Mouse (Mus musculus): ENCODE measurements at regions not wholly inside any gene's neighbourhood (a gene's known extent, or its start where the extent isn't known, plus 50 kb on each side); places are given as distances from the start of the nearest gene placed in this dataset.
"Not testable (repeated sequence)": the region's sequence is repeated elsewhere in the genome, so short reads cannot be mapped to it uniquely, and the experiment has no call there.

DNA sequence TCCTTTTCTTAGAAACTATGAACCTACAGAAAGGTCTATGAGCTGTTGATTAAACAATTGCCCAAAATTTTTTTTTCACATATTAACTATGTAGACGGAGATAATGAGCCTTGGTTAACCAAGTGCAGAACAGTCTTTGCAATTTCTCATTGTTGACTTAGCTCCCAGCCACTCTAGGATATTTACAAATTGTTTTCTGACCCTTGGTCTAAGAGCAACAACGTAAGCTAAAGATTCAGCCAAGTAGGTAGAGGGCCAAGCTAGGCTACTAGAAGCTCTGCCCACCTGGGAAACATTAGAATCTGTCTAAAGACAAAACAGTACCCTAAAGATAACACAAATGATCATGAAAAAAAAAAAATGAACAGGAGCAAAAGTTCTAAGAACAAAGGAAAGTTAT, 67.5 kb upstream of the Map9 start:
- Histone ChIP-seq H3K4me3 (no peak overlapping the region), H3K27ac (no peak overlapping the region), H3K4me1 (replicated peaks) (no peaks in the 10 kb centered on the region), H3K9me3 (no peaks in the 10 kb centered on the region), H3K36me3 (no peaks in the 10 kb centered on the region), H3K27me3 (ENCODE audit: insufficient read depth, poor library complexity, severe bottlenecking) (no peaks in the 10 kb centered on the region)
- DNase-seq (ENCODE audit: low spot score), result no peak
- 83% methylated on average over 2 of the region's 2 CpGs for WGBS

DNA sequence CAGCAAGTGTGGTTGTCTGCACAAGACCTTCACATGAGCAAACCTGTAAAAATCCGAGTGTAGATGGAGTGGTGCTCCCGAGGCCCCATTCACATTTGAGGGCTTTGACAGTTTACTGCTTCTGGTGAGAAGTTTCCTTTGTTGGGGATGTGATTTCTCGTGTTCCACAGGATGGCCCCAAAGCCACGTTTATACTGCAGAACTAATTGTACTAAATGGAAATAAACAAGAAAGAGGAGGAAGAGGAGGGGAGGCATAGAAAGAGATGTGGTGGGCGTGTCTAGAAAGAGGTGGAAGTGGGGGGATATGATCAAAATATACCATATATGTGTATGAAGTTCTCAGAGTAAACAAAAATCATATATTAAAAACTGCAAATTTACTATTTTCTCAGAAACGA, 68.8 kb upstream of the Map9 start:
- H3K4me1 ChIP-seq (replicated peaks), result no peaks in the 10 kb centered on the region
- H3K27me3 ChIP-seq (ENCODE audit: insufficient read depth, poor library complexity, severe bottlenecking), result no peaks in the 10 kb centered on the region
- WGBS, result 80% methylated on average over 6 of the region's 6 CpGs
- H3K27ac ChIP-seq, result no peak overlapping the region
- no peak for DNase-seq (ENCODE audit: low spot score)
- H3K4me3 ChIP-seq, result no peak overlapping the region
- no peaks in the 10 kb centered on the region for H3K36me3 ChIP-seq
- no peaks in the 10 kb centered on the region for H3K9me3 ChIP-seq

DNA sequence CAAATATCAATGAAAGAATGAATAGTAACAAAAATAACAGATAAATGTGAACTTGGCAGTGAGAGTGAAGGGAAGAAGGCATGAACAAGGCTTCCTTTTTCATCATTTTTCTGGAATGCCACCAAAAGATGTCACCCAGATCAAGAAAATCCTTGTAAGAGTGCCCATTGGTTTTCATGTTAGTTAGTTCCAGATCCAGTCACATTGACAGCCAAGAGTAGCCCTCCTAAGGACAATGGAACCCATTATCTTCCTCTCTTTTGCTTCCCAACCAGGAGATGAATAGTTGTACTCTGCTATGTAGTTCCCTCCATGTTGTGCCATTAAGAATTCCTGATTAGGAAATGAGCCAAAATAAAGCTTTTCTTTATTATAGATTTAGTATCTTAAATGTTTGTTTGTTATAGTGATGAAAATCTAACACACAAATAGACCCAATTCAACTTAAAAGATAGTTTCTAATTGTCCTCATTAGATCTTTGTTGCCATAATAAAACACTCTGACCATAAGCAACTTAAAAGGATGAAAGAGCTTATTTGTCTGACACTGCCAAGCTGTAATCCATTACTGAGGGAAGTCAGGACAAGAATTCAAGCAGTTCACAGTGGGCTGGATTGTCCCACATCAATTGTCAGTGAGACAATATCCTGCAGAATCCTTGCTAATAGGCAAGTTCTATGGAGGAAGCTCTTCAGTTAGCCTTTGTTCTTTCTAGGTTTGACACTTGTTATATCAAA, 80.7 kb upstream of the Map9 start:
- Histone ChIP-seq H3K4me1 (replicated peaks) (peaks cover 11% of the 10 kb centered on the region), H3K27me3 (ENCODE audit: insufficient read depth, poor library complexity, severe bottlenecking) (no peaks in the 10 kb centered on the region), H3K36me3 (no peaks in the 10 kb centered on the region), H3K27ac (no peak overlapping the region), H3K4me3 (no peak overlapping the region), H3K9me3 (no peaks in the 10 kb centered on the region)
- no peak for DNase-seq (ENCODE audit: low spot score)

DNA sequence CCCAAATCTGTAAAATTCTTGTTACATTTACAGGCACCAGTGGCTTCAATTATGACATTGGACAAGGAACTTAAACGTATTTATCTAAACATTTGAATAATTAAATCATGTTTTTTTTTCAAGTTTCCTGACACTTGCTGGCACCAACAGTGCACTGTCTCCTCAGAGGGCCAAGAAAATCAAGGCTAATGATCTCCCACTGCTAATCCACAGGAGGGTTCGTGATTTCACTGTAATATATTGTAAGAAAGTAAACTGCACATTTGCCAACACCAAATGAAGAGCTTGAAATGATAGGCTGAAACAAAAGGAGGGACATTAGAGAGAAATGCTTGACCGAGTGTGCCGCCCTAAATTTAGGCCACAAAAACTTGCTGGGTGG, 82.0 kb upstream of the Map9 start:
- 82% methylated on average over 4 of the region's 4 CpGs for WGBS
- no peak overlapping the region for H3K27ac ChIP-seq
- DNase-seq (ENCODE audit: low spot score), result no peak

DNA sequence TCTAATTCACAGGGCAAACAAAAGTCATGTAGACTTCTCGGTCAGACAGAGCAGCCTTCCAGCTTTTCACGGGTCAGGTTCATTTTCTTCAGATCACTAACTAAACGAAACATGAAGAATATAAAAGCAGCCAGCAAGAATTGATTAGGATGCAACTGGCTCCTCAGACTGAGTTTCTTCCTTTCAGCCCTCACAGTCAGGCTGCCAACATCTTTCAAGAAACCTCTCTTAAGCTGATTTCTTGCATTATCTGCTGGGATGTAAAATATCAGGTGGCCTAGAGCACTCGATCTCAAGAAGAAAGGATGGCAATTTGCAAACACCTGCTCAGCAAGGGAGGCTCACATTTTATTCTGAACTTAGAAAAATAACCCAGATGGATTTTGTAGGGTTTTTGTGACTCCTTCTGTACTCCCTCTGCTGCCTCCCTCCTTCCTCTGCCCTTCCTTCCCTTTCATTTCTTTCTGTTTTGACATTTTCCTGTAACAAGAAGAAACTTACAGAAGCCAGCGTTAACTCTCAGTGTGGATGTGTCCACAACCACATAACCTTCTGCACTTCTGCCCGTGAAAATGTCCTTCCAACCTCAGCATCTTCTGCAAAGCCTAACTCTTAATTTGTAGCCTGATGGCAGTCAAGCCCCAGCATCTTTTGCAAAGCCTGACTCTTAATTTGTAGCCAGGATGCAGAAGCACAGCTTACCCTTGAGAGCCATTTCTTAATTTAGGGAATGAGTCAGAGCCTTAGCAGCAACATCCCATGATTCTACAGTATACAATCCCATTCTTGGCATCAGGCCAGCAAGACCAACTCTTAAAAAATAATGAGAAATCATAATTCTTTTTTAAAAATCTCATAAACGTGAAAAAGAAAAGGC, 82.7 kb upstream of the Map9 start:
- WGBS, result 61% methylated on average over 7 of the region's 7 CpGs
- no peak overlapping the region for H3K27ac ChIP-seq
- DNase-seq (ENCODE audit: low spot score), result no peak

More for the DNA sequence above, 82.0 kb upstream of the Map9 start:
- no peak overlapping the region for H3K4me3 ChIP-seq
- no peaks in the 10 kb centered on the region for H3K27me3 ChIP-seq (ENCODE audit: insufficient read depth, poor library complexity, severe bottlenecking)
- peaks cover 11% of the 10 kb centered on the region for H3K4me1 ChIP-seq (replicated peaks)
- no peaks in the 10 kb centered on the region for H3K9me3 ChIP-seq
- H3K36me3 ChIP-seq, result no peaks in the 10 kb centered on the region

DNA sequence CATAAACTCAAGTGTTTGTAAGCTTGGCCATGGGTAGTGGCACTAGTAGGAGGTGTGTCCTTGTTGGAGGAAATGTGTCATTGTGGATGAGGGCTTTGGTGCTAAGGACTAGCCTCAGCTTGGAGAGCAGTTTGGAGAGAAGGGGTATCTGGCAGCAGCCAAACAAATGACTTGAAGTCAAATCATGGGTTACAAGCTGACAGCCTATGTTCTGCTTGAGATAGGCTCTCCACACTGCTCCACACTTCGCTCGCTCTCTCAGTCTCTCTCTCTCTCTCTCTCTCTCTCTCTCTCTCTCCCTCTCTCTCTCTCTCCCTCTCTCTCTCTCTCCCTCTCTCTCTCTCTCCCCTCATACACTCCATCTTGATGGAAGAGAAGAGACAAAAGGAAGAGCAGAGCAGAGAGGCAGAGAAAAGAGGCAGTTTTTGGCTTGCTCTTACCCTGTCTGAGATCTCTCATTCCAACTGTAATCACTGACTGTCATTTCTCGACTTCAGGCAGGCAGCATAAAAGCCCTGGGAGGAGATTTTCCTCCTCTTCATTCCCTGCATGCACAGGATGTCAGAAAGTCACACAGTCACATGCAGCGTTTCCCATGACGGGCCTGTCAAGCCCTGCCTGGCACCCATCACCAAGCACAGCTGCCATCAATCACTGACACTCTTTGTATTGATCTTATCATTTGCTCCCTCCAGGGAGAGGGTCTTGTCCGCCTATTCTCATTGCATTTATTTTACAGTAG, 83.5 kb upstream of the Map9 start:
- H3K4me1 ChIP-seq (replicated peaks), result peaks cover 11% of the 10 kb centered on the region
- H3K36me3 ChIP-seq, result no peaks in the 10 kb centered on the region
- no peaks in the 10 kb centered on the region for H3K9me3 ChIP-seq
- WGBS, result 48% methylated on average over 6 of the region's 6 CpGs
- H3K4me3 ChIP-seq, result no peak overlapping the region
- DNase-seq (ENCODE audit: low spot score), result peak; percentile 16
- no peak overlapping the region for H3K27ac ChIP-seq
- no peaks in the 10 kb centered on the region for H3K27me3 ChIP-seq (ENCODE audit: insufficient read depth, poor library complexity, severe bottlenecking)

More for the DNA sequence above, 82.7 kb upstream of the Map9 start:
- no peaks in the 10 kb centered on the region for H3K36me3 ChIP-seq
- no peaks in the 10 kb centered on the region for H3K9me3 ChIP-seq
- H3K27me3 ChIP-seq (ENCODE audit: insufficient read depth, poor library complexity, severe bottlenecking), result no peaks in the 10 kb centered on the region
- peaks cover 11% of the 10 kb centered on the region for H3K4me1 ChIP-seq (replicated peaks)
- H3K4me3 ChIP-seq, result no peak overlapping the region

DNA sequence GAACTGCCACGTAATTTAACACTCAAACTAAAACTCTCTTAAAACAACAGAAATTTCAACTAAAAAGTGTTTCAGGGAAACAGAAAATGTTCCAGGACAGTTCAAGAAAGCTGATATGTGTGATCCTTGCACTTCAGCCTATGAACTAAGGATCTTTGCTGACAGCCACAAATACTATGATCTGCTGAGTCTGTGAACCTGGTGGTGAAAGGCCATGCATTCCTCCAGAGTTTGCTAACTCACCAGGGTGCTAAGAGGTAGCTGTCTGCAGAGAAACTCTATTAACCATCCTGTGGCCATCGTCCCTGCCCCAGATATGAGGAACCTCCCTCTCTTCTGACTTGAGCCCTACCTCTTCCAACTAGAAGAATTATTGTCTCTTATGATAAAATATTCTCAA, 84.3 kb upstream of the Map9 start:
- WGBS, result 69% methylated on average over 2 of the region's 2 CpGs
- H3K27me3 ChIP-seq (ENCODE audit: insufficient read depth, poor library complexity, severe bottlenecking), result not testable (repeated sequence)

DNA sequence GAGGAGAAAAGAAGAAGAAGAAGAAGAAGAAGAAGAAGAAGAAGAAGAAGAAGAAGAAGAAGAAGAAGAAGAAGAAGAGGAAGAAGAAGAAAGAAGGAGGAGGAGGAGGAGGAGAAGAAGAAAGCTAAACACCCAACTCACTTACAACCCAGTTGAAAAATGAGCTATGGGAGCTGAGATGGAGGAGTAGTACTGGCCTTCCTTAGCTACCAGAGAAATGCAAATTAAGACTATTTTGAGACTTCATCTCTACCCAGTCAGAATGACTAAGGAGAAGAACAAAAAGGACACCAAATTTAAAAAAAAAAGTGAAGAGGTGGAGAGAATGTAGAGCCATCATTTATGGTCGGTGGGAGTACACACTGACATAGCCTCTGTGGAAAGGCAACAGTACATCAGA, 85.9 kb upstream of the Map9 start:
- H3K4me1 ChIP-seq (replicated peaks), result peaks cover 11% of the 10 kb centered on the region
- no peaks in the 10 kb centered on the region for H3K36me3 ChIP-seq
- H3K27ac ChIP-seq, result no peak overlapping the region
- H3K27me3 ChIP-seq (ENCODE audit: insufficient read depth, poor library complexity, severe bottlenecking), result no peaks in the 10 kb centered on the region
- DNase-seq (ENCODE audit: low spot score), result no peak
- no peaks in the 10 kb centered on the region for H3K9me3 ChIP-seq
- H3K4me3 ChIP-seq, result no peak overlapping the region
- 98% methylated on average over 1 of the region's 1 CpGs for WGBS

More for the DNA sequence above, 84.3 kb upstream of the Map9 start:
- H3K9me3 ChIP-seq; H3K27ac ChIP-seq; H3K4me3 ChIP-seq; H3K36me3 ChIP-seq; DNase-seq (ENCODE audit: low spot score): not testable (repeated sequence)
- peaks cover 11% of the 10 kb centered on the region for H3K4me1 ChIP-seq (replicated peaks)

DNA sequence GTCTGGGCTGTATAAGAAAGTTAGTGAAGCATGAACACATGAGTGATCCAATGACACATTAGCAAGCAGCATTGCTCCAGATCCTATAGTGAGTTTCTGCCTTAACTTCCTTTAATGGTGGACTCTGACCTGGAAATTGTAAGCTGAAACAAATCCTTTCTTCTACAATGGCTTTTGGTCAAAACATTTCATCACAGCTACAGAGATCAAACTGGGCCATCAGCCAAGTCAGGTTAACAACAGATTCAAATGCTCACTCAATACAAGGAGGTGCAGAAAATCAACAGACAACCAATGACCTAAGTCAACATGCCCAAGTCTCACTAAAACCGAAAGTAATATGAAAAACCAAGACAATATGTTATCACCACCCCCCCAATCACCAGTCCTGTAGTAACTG, 91.9 kb upstream of the Map9 start:
- H3K36me3 ChIP-seq, result no peaks in the 10 kb centered on the region
- DNase-seq (ENCODE audit: low spot score), result no peak
- H3K27me3 ChIP-seq (ENCODE audit: insufficient read depth, poor library complexity, severe bottlenecking), result no peaks in the 10 kb centered on the region
- no peak overlapping the region for H3K4me3 ChIP-seq
- H3K27ac ChIP-seq, result no peak overlapping the region
- H3K9me3 ChIP-seq, result no peaks in the 10 kb centered on the region
- H3K4me1 ChIP-seq (replicated peaks), result no peaks in the 10 kb centered on the region
- 95% methylated on average over 1 of the region's 1 CpGs for WGBS

DNA sequence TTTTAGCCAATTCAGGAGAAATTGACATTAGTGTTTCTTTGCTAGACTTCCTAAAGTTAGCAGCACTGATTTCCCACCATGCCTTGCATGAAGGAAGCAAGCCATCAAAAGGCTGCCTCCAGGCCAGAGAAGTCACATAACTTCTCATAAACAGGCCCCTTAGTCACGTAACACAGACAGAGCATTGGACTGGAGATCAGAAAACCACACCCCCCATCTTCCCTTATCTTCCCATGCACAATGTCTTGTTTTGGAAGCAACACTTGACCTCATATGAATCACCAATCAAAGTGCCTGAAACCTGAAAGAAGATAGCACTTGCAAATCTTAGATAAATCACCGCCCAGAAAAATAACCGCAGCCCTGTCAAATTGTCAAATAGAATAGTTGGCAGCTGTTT, 95.9 kb upstream of the Map9 start:
- Histone ChIP-seq H3K4me1 (replicated peaks) (no peaks in the 10 kb centered on the region), H3K27ac (no peak overlapping the region), H3K27me3 (ENCODE audit: insufficient read depth, poor library complexity, severe bottlenecking) (no peaks in the 10 kb centered on the region), H3K9me3 (no peaks in the 10 kb centered on the region), H3K36me3 (no peaks in the 10 kb centered on the region), H3K4me3 (no peak overlapping the region)
- 92% methylated on average over 3 of the region's 3 CpGs for whole genome bisulfite sequencing
- no peak for DNase-seq (ENCODE audit: low spot score)

DNA sequence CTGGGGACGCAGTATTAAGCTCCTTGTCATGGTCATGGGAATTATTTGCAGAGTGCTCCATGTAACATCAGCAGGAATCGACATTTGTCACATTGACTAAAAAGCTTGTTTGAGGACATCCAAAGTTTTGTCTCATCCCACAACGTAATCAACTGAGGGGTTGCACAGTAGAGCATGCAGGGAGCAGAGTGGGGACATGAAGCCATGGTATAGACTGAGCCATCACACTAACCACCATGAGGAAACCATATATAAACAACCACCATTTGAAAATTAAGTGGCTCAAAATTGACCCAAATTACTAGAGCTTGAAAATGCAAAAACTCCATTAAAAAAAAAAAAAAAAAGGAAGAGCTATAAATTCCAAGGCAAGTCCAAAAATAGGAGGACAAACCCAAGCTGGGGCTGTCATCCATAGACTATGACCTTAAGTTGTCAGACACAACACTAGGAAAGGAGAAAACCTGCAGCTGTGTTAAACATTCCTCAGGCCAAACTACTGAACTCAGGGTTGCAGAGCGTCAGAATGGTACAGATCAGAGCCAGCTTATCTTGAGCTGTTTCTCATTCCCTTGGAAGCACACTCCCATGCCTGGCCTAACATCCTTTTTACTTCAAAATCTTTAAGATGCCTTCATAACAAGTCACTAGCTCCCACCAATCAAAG, 97.7 kb upstream of the Map9 start:
- DNase-seq (ENCODE audit: low spot score), result no peak
- Histone ChIP-seq H3K4me1 (replicated peaks) (no peaks in the 10 kb centered on the region), H3K9me3 (no peaks in the 10 kb centered on the region), H3K27ac (no peak overlapping the region), H3K4me3 (no peak overlapping the region), H3K27me3 (ENCODE audit: insufficient read depth, poor library complexity, severe bottlenecking) (no peaks in the 10 kb centered on the region), H3K36me3 (no peaks in the 10 kb centered on the region)
- WGBS, result 81% methylated on average over 4 of the region's 4 CpGs

DNA sequence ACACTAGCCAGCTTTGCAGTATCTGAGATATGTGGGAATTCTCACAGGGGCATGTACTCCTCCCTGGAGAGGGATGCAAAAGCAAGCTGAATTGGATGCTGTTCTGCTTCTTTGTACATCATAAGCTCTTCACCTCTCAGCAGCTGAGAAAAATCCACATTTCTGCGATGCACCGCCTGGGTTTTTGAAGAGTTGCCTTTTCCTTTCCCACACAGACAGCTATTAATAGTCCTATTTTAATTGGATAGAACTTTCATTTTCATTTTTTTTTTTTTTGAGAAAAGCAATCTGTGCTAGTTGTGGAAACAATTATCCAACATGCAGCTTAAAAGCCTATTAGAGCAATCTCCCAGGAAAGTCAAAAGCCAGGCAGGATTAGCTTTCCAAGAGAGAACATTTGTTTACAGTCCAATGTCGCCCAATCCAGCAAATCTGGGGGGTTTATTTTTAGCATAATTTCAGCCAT, 105.2 kb upstream of the Gucy1a1 start:
- 80% methylated on average over 3 of the region's 3 CpGs for WGBS
- Histone ChIP-seq H3K27ac (no peak overlapping the region), H3K9me3 (no peaks in the 10 kb centered on the region), H3K4me3 (no peak overlapping the region), H3K27me3 (ENCODE audit: insufficient read depth, poor library complexity, severe bottlenecking) (no peaks in the 10 kb centered on the region), H3K36me3 (no peaks in the 10 kb centered on the region), H3K4me1 (replicated peaks) (no peaks in the 10 kb centered on the region)
- no peak for DNase-seq (ENCODE audit: low spot score)
